Mouse (Mus musculus): ENCODE data around the gene Man1c1. TPM values are rescaled to one million over a fixed set of nuclear protein-coding genes. Genes with fewer than 3 reads are reported as not detected.
A peak's percentile ranks its signal among the peaks of the same experiment; 100 is the strongest.

Gene Man1c1
- polyA plus RNA-seq, 1 experiment from 2014 or later: 2.3 TPM

GRCm38 (mm10) chr4:134619489-134619870, 84.6 kb downstream of the Man1c1 start:
- WGBS: 84% methylated on average over 10 of the region's 10 CpGs
- H3K4me3 ChIP-seq: no peak overlapping the region
- no peak for DNase-seq (ENCODE audit: extremely low spot score, low spot score)
- H3K4me1 ChIP-seq: peaks cover 58% of the 10 kb centered on the region
- peak overlapping the region; percentile 45 for H3K27ac ChIP-seq
- no peaks in the 10 kb centered on the region for H3K9me3 ChIP-seq
- no peaks in the 10 kb centered on the region for H3K27me3 ChIP-seq (ENCODE audit: poor library complexity, severe bottlenecking)
- no peaks in the 10 kb centered on the region for H3K36me3 ChIP-seq (replicated peaks)

GRCm38 (mm10) chr4:134618810-134619488, 85.1 kb downstream of the Man1c1 start:
- 85% methylated on average over 13 of the region's 13 CpGs for WGBS
- no peak for DNase-seq (ENCODE audit: extremely low spot score, low spot score)
- Histone ChIP-seq H3K36me3 (replicated peaks) (no peaks in the 10 kb centered on the region), H3K27ac (peak overlapping the region; percentile 45), H3K27me3 (ENCODE audit: poor library complexity, severe bottlenecking) (no peaks in the 10 kb centered on the region), H3K9me3 (no peaks in the 10 kb centered on the region), H3K4me3 (no peak overlapping the region), H3K4me1 (peaks cover 55% of the 10 kb centered on the region)

GRCm38 (mm10) chr4:134617779-134618178, 86.3 kb downstream of the Man1c1 start:
- Histone ChIP-seq H3K27me3 (ENCODE audit: poor library complexity, severe bottlenecking) (no peaks in the 10 kb centered on the region), H3K4me1 (peaks cover 55% of the 10 kb centered on the region), H3K27ac (peak overlapping the region; percentile 48), H3K9me3 (no peaks in the 10 kb centered on the region), H3K36me3 (replicated peaks) (no peaks in the 10 kb centered on the region), H3K4me3 (no peak overlapping the region)
- 87% methylated on average over 4 of the region's 4 CpGs for WGBS
- no peak for DNase-seq (ENCODE audit: extremely low spot score, low spot score)

- Histone ChIP-seq H3K27me3 (ENCODE audit: poor library complexity, severe bottlenecking) (no peaks in the 10 kb centered on the region), H3K4me3 (no peak overlapping the region), H3K4me1 (peaks cover 69% of the 10 kb centered on the region), H3K36me3 (replicated peaks) (no peaks in the 10 kb centered on the region), H3K9me3 (no peaks in the 10 kb centered on the region), H3K27ac (peak overlapping the region; percentile 67)
- no peak for DNase-seq (ENCODE audit: extremely low spot score, low spot score)
- WGBS: 80% methylated on average over 15 of the region's 15 CpGs
Measured at GRCm38 (mm10) chr4:134615929-134616625, 88.0 kb downstream of the Man1c1 start.

GRCm38 (mm10) chr4:134612070-134612667, 91.9 kb downstream of the Man1c1 start:
- H3K27ac ChIP-seq: peak overlapping the region; percentile 54; the same call in 1 of the 2 replicates

GRCm38 (mm10) chr4:134610616-134611015, 93.5 kb downstream of the Man1c1 start:
- Histone ChIP-seq H3K27me3 (ENCODE audit: poor library complexity, severe bottlenecking) (no peaks in the 10 kb centered on the region), H3K36me3 (replicated peaks) (no peaks in the 10 kb centered on the region), H3K4me1 (peaks cover 35% of the 10 kb centered on the region), H3K4me3 (no peak overlapping the region), H3K9me3 (no peaks in the 10 kb centered on the region), H3K27ac (no peak overlapping the region)
- no peak for DNase-seq (ENCODE audit: extremely low spot score, low spot score)
- 92% methylated on average over 3 of the region's 3 CpGs for WGBS

More at GRCm38 (mm10) chr4:134612070-134612667, 91.9 kb downstream of the Man1c1 start:
- no peak for DNase-seq (ENCODE audit: extremely low spot score, low spot score)
- H3K4me3 ChIP-seq: no peak overlapping the region
- WGBS: 69% methylated on average over 16 of the region's 16 CpGs
- no peaks in the 10 kb centered on the region for H3K36me3 ChIP-seq (replicated peaks)
- H3K9me3 ChIP-seq: no peaks in the 10 kb centered on the region
- H3K27me3 ChIP-seq (ENCODE audit: poor library complexity, severe bottlenecking): no peaks in the 10 kb centered on the region
- H3K4me1 ChIP-seq: peaks cover 41% of the 10 kb centered on the region

- Histone ChIP-seq H3K36me3 (replicated peaks) (no peaks in the 10 kb centered on the region), H3K27me3 (ENCODE audit: poor library complexity, severe bottlenecking) (no peaks in the 10 kb centered on the region), H3K4me3 (no peak overlapping the region), H3K9me3 (no peaks in the 10 kb centered on the region), H3K27ac (no peak overlapping the region), H3K4me1 (peaks cover 49% of the 10 kb centered on the region)
- 87% methylated on average over 5 of the region's 5 CpGs for WGBS
- no peak for DNase-seq (ENCODE audit: extremely low spot score, low spot score)
Measured at GRCm38 (mm10) chr4:134607679-134608078, 96.4 kb downstream of the Man1c1 start.

GRCm38 (mm10) chr4:134606054-134606453, 98.0 kb downstream of the Man1c1 start:
- H3K9me3 ChIP-seq: no peaks in the 10 kb centered on the region
- peaks cover 51% of the 10 kb centered on the region for H3K4me1 ChIP-seq
- H3K36me3 ChIP-seq (replicated peaks): no peaks in the 10 kb centered on the region
- H3K27me3 ChIP-seq (ENCODE audit: poor library complexity, severe bottlenecking): no peaks in the 10 kb centered on the region
- H3K27ac ChIP-seq: peak overlapping the region; percentile 30; the same call in 1 of the 2 replicates
- H3K4me3 ChIP-seq: no peak overlapping the region
- 66% methylated on average over 5 of the region's 5 CpGs for WGBS
- no peak for DNase-seq (ENCODE audit: extremely low spot score, low spot score)

- Histone ChIP-seq H3K9me3 (no peaks in the 10 kb centered on the region), H3K4me3 (no peak overlapping the region), H3K4me1 (peaks cover 61% of the 10 kb centered on the region), H3K36me3 (replicated peaks) (no peaks in the 10 kb centered on the region), H3K27me3 (ENCODE audit: poor library complexity, severe bottlenecking) (no peaks in the 10 kb centered on the region), H3K27ac (0 out of 2 replicates have a peak overlapping the region, but pooled peaks have one; percentile 4)
- DNase-seq (ENCODE audit: extremely low spot score, low spot score): no peak
- WGBS: 63% methylated on average over 4 of the region's 4 CpGs
Measured at GRCm38 (mm10) chr4:134604472-134604871, 99.6 kb downstream of the Man1c1 start.

- 0 out of 2 replicates have a peak overlapping the region, but pooled peaks have one; percentile 30 for H3K27ac ChIP-seq
- H3K27me3 ChIP-seq (ENCODE audit: poor library complexity, severe bottlenecking): no peaks in the 10 kb centered on the region
- H3K4me1 ChIP-seq: peaks cover 58% of the 10 kb centered on the region
- no peaks in the 10 kb centered on the region for H3K9me3 ChIP-seq
- DNase-seq (ENCODE audit: extremely low spot score, low spot score): no peak
- WGBS: 60% methylated on average over 5 of the region's 5 CpGs
- H3K36me3 ChIP-seq (replicated peaks): no peaks in the 10 kb centered on the region
- H3K4me3 ChIP-seq: no peak overlapping the region
Measured at GRCm38 (mm10) chr4:134603553-134603952, 100.5 kb downstream of the Man1c1 start.

GRCm38 (mm10) chr4:134602610-134603009, 101.5 kb downstream of the Man1c1 start:
- H3K27ac ChIP-seq: peak overlapping the region; percentile 44
- H3K4me1 ChIP-seq: peaks cover 58% of the 10 kb centered on the region
- H3K4me3 ChIP-seq: no peak overlapping the region
- no peaks in the 10 kb centered on the region for H3K9me3 ChIP-seq
- no peaks in the 10 kb centered on the region for H3K27me3 ChIP-seq (ENCODE audit: poor library complexity, severe bottlenecking)
- WGBS: 80% methylated on average over 3 of the region's 3 CpGs
- no peaks in the 10 kb centered on the region for H3K36me3 ChIP-seq (replicated peaks)
- no peak for DNase-seq (ENCODE audit: extremely low spot score, low spot score)

GRCm38 (mm10) chr4:134601981-134602380, 102.1 kb downstream of the Man1c1 start:
- Histone ChIP-seq H3K27ac (peak overlapping the region; percentile 44), H3K9me3 (no peaks in the 10 kb centered on the region), H3K4me3 (no peak overlapping the region), H3K27me3 (ENCODE audit: poor library complexity, severe bottlenecking) (no peaks in the 10 kb centered on the region), H3K4me1 (peaks cover 63% of the 10 kb centered on the region), H3K36me3 (replicated peaks) (no peaks in the 10 kb centered on the region)
- 62% methylated on average over 7 of the region's 7 CpGs for WGBS
- DNase-seq (ENCODE audit: extremely low spot score, low spot score): no peak

GRCm38 (mm10) chr4:134601404-134601803, 102.7 kb downstream of the Man1c1 start:
- Histone ChIP-seq H3K9me3 (no peaks in the 10 kb centered on the region), H3K27me3 (ENCODE audit: poor library complexity, severe bottlenecking) (no peaks in the 10 kb centered on the region), H3K36me3 (replicated peaks) (no peaks in the 10 kb centered on the region), H3K4me3 (no peak overlapping the region), H3K4me1 (peaks cover 67% of the 10 kb centered on the region), H3K27ac (no peak overlapping the region; the same call in 1 of the 2 replicates)
- DNase-seq (ENCODE audit: extremely low spot score, low spot score): no peak
- WGBS: 54% methylated on average over 8 of the region's 8 CpGs

Measured in forebrain, embryonic 10.5 days (tissue).